Mouse (Mus musculus) stomach, postnatal 0 days (tissue): ENCODE measurements around the gene Tmem79.

Source experiments
- CTCF ChIP-seq: IDR thresholded peaks from 2 replicates; pipeline ENCODE4 v1.5.1; 2016; ENCODE audit warnings: antibody characterized with exemption, low read depth, mild to moderate bottlenecking, moderate library complexity
- EP300 ChIP-seq: optimal IDR thresholded peaks from 2 replicates; pipeline ENCODE3; 2016; ENCODE audit warnings: antibody characterized with exemption

GRCm38 (mm10) chr3:88337367-88338020 lies 1.5 kb upstream of the Tmem79 start:
- TF ChIP-seq CTCF (no peak), EP300 (no peak)
